ENCODE assay signal across 8 mouse cellular contexts in the genomic region with DNA sequence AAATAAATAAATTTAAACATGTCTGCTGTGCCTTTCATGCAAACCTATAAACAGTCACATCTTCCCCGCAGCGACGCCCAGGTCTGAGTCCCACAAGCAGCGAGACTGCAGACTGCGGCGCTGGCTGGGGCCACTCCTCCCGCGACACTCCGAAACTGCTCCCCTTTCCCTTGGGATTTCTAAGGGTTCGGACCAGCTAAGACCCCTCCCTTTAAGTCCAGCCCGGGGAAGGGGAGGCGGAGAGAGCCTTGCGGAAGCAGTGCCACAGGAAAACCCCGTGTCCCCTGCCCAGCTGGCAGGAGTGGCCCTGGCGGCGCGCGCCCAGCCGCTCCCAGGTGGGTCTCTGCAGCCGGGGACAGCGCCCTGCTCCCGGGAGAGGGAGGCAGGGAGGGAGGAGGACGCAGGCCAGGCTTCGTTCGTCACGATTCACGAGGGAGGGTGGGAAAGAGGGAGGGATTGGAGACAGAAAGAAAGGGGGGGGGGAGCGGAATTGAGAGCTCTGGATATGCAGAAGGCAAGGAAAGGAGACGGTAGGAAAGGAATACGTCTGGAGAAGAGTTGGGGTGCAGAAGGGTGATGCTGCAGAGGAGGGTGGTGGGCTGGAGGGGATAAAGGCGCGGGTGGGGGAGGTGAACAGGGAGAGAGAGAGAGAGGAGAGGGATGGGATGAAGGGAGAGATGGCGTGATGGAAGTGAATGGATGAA. TPM values are rescaled to one million over a fixed set of nuclear protein-coding genes. Genes with fewer than 3 reads are reported as not detected.
DNase-seq lines count a peak whose midpoint lies in the region; ATAC-seq and TF ChIP-seq lines count a peak whose summit lies in the region.

No protein-coding gene starts in this region.

- peak; percentile 64 for DNase-seq in G1E (ENCODE audit: low spot score)
- peak; percentile 79 for DNase-seq in forebrain, embryonic 11.5 days (ENCODE audit: low spot score)
- DNase-seq in kidney, postnatal 14 days = peak; percentile 66
- peak; percentile 65 for DNase-seq in testis, postnatal 14 days (ENCODE audit: low spot score)

- no peak for TF ChIP-seq CTCF in G1E (IDR thresholded peaks at IDR 0.05; ENCODE audit: low read depth, low read length)

- H3K27me3 ChIP-seq in G1E (ENCODE audit: insufficient read depth, low read length) = peaks cover 7% of the 10 kb centered on the region
- no peaks in the 10 kb centered on the region; the same call in 1 of the 2 replicates for H3K27me3 ChIP-seq in forebrain, embryonic 11.5 days (ENCODE audit: control insufficient read depth, insufficient read depth, low read length)
- no peaks in the 10 kb centered on the region for H3K27me3 ChIP-seq in heart, embryonic 16.5 days (ENCODE audit: control insufficient read depth, insufficient read depth, low read length)
- 0 out of 2 replicates have a peak, but pooled peaks cover under 1% of the 10 kb centered on the region for H3K27me3 ChIP-seq in liver, embryonic 16.5 days (ENCODE audit: control insufficient read depth, insufficient read depth, low read depth, low read length)
- H3K27me3 ChIP-seq in neural tube, embryonic 12.5 days (replicated peaks) = no peaks in the 10 kb centered on the region

- peaks cover 22% of the 10 kb centered on the region for H3K4me1 ChIP-seq in G1E (ENCODE audit: insufficient read depth, low read depth, low read length)
- 0 out of 2 replicates have a peak, but pooled peaks cover 2% of the 10 kb centered on the region for H3K4me1 ChIP-seq in brown adipose tissue, adult 24 weeks (ENCODE audit: control insufficient read depth, insufficient read depth, insufficient read length, low read length)
- H3K4me1 ChIP-seq in forebrain, embryonic 11.5 days (replicated peaks; ENCODE audit: control insufficient read depth, insufficient read depth, low read length) = no peaks in the 10 kb centered on the region; the same call in 1 of the 2 replicates
- peaks cover 16% of the 10 kb centered on the region for H3K4me1 ChIP-seq in heart, embryonic 16.5 days (ENCODE audit: control insufficient read depth, insufficient read depth, low read length)
- peaks cover 14% of the 10 kb centered on the region for H3K4me1 ChIP-seq in liver, embryonic 16.5 days (ENCODE audit: control insufficient read depth, low read depth, low read length)
- H3K4me1 ChIP-seq in neural tube, embryonic 12.5 days = peaks cover 6% of the 10 kb centered on the region

- peak overlapping the region; percentile 73 for H3K9ac ChIP-seq in forebrain, embryonic 11.5 days (ENCODE audit: low read length)
- peak overlapping the region; percentile 87 for H3K9ac ChIP-seq in heart, embryonic 16.5 days (ENCODE audit: low read length)
- peak overlapping the region; percentile 64 for H3K9ac ChIP-seq in liver, embryonic 16.5 days (ENCODE audit: low read depth, low read length)
- H3K9ac ChIP-seq in neural tube, embryonic 12.5 days = peak overlapping the region; percentile 85

- under 1% methylated on average over 32 of the region's 33 CpGs for WGBS in forebrain, embryonic 11.5 days
- under 1% methylated on average over 32 of the region's 33 CpGs for WGBS in heart, embryonic 16.5 days
- under 1% methylated on average over 32 of the region's 33 CpGs for WGBS in liver, embryonic 16.5 days (ENCODE audit: insufficient replicate concordance)
- under 1% methylated on average over 33 of the region's 33 CpGs for WGBS in neural tube, embryonic 12.5 days

- H3K4me2 ChIP-seq in forebrain, embryonic 11.5 days (ENCODE audit: low read depth, low read length, severe bottlenecking) = peak overlapping the region; percentile 98
- peak overlapping the region; percentile 85 for H3K4me2 ChIP-seq in heart, embryonic 16.5 days (ENCODE audit: low read depth, low read length)
- H3K4me2 ChIP-seq in liver, embryonic 16.5 days (ENCODE audit: low read depth, low read length) = peak overlapping the region; percentile 94
- peak overlapping the region; percentile 95 for H3K4me2 ChIP-seq in neural tube, embryonic 12.5 days (replicated peaks)

- no peak for ATAC-seq in G1E (ENCODE audit: extremely low read depth, insufficient number of reproducible peaks, low FRiP score, poor library complexity, severe bottlenecking)
- peak; percentile 47 for ATAC-seq in forebrain, embryonic 11.5 days (replicated peaks; ENCODE audit: low FRiP score)
- ATAC-seq in heart, embryonic 16.5 days (replicated peaks; ENCODE audit: extremely low read depth, insufficient read depth, low FRiP score) = peak; percentile 28
- no peak for ATAC-seq in liver, embryonic 16.5 days (ENCODE audit: low read depth)
- peak; percentile 69 for ATAC-seq in neural tube, embryonic 12.5 days (ENCODE audit: low FRiP score, low read depth)

- peaks cover 10% of the 10 kb centered on the region for H3K36me3 ChIP-seq in G1E (replicated peaks)
- H3K36me3 ChIP-seq in forebrain, embryonic 11.5 days (ENCODE audit: control insufficient read depth, insufficient read depth, low read length) = no peaks in the 10 kb centered on the region
- H3K36me3 ChIP-seq in heart, embryonic 16.5 days (ENCODE audit: control insufficient read depth, insufficient read depth) = no peaks in the 10 kb centered on the region
- H3K36me3 ChIP-seq in liver, embryonic 16.5 days (ENCODE audit: control insufficient read depth, insufficient read depth) = no peaks in the 10 kb centered on the region
- H3K36me3 ChIP-seq in neural tube, embryonic 12.5 days = peaks cover 4% of the 10 kb centered on the region; the same call in 1 of the 2 replicates

- H3K27ac ChIP-seq in brown adipose tissue, adult 24 weeks (replicated peaks; ENCODE audit: low read depth, low read length) = peak overlapping the region; percentile 72
- no peak overlapping the region for H3K27ac ChIP-seq in forebrain, embryonic 11.5 days (ENCODE audit: low read depth, low read length)
- H3K27ac ChIP-seq in heart, embryonic 16.5 days (ENCODE audit: low read length) = peak overlapping the region; percentile 88
- H3K27ac ChIP-seq in liver, embryonic 16.5 days (ENCODE audit: low read length) = no peak overlapping the region
- H3K27ac ChIP-seq in neural tube, embryonic 12.5 days = peak overlapping the region; percentile 59

- no peaks in the 10 kb centered on the region for H3K9me3 ChIP-seq in G1E (replicated peaks)
- H3K9me3 ChIP-seq in forebrain, embryonic 11.5 days (ENCODE audit: control insufficient read depth, low read length) = no peaks in the 10 kb centered on the region
- no peaks in the 10 kb centered on the region for H3K9me3 ChIP-seq in heart, embryonic 16.5 days (replicated peaks; ENCODE audit: control insufficient read depth, low read length)
- no peaks in the 10 kb centered on the region for H3K9me3 ChIP-seq in liver, embryonic 16.5 days (replicated peaks; ENCODE audit: control insufficient read depth, low read length)
- no peaks in the 10 kb centered on the region for H3K9me3 ChIP-seq in neural tube, embryonic 12.5 days

- H3K4me3 ChIP-seq in G1E (ENCODE audit: low read depth, low read length) = peak overlapping the region; percentile 85
- H3K4me3 ChIP-seq in brown adipose tissue, adult 24 weeks (ENCODE audit: insufficient read depth, low read depth, low read length) = peak overlapping the region; percentile 96
- H3K4me3 ChIP-seq in forebrain, embryonic 11.5 days (ENCODE audit: low read depth, low read length) = peak overlapping the region; percentile 73
- peak overlapping the region; percentile 77 for H3K4me3 ChIP-seq in heart, embryonic 16.5 days (ENCODE audit: low read length)
- peak overlapping the region; percentile 73 for H3K4me3 ChIP-seq in liver, embryonic 16.5 days (ENCODE audit: low read depth, low read length)
- peak overlapping the region; percentile 77 for H3K4me3 ChIP-seq in neural tube, embryonic 12.5 days

RNA-seq across cellular contexts. Expression of gene Stxbp1, which starts 0.8 kb away (rescaled TPM):
- total RNA-seq in G1E (2014; fragmentation: Nextera tagmentation) (13.7 TPM in 2 replicates), G1E (2017) (2.9 and 3.3 TPM in 2 replicates)
- 4.7 and 6.1 TPM in 2 replicates for polyA plus RNA-seq in G1E (2012)
- 2.8 and 4.0 TPM in 2 replicates for polyA plus RNA-seq in brown adipose tissue, adult 24 weeks (2012; ENCODE audit: insufficient read depth, insufficient read length, missing spikeins)
- 44.0 and 44.6 TPM in 2 replicates for polyA plus RNA-seq in forebrain, embryonic 11.5 days (2014; fragmentation: Nextera tagmentation; extraction: Ambion mirVana)
- polyA plus RNA-seq in heart, embryonic 16.5 days (2015; fragmentation: Nextera tagmentation; extraction: Ambion mirVana) = 28.0 and 29.2 TPM in 2 replicates
- 2.6 and 2.9 TPM in 2 replicates for polyA plus RNA-seq in liver, embryonic 16.5 days (2015; fragmentation: Nextera tagmentation; extraction: Ambion mirVana)
- polyA plus RNA-seq in neural tube, embryonic 12.5 days (2016; fragmentation: Nextera tagmentation; extraction: Ambion mirVana) = 121 and 130 TPM in 2 replicates

RNA-seq across cellular contexts. Expression of gene Fam129b, which starts 29.7 kb away (rescaled TPM):
- total RNA-seq in G1E (2014; fragmentation: Nextera tagmentation) (0.53 and 1.2 TPM in 2 replicates), G1E (2017) (20.2 and 20.7 TPM in 2 replicates)
- polyA plus RNA-seq in G1E (2012) = 1.5 and 1.9 TPM in 2 replicates
- polyA plus RNA-seq in brown adipose tissue, adult 24 weeks (2012; ENCODE audit: insufficient read depth, insufficient read length, missing spikeins) = 4.9 and 5.9 TPM in 2 replicates
- 13.8 and 15.4 TPM in 2 replicates for polyA plus RNA-seq in forebrain, embryonic 11.5 days (2014; fragmentation: Nextera tagmentation; extraction: Ambion mirVana)
- 44.9 and 57.3 TPM in 2 replicates for polyA plus RNA-seq in heart, embryonic 16.5 days (2015; fragmentation: Nextera tagmentation; extraction: Ambion mirVana)
- polyA plus RNA-seq in liver, embryonic 16.5 days (2015; fragmentation: Nextera tagmentation; extraction: Ambion mirVana) = 9.4 and 11.9 TPM in 2 replicates
- polyA plus RNA-seq in neural tube, embryonic 12.5 days (2016; fragmentation: Nextera tagmentation; extraction: Ambion mirVana) = 39.6 and 40.3 TPM in 2 replicates

Comparison
In these comparisons a context has a peak if more than half of its experiments do, and no peak if none do; other contexts are left out.
1. ATAC-seq: peak in forebrain, embryonic 11.5 days (single experiment), heart, embryonic 16.5 days (single experiment) and neural tube, embryonic 12.5 days (single experiment); none in G1E (single experiment) and liver, embryonic 16.5 days (single experiment).
2. H3K27ac ChIP-seq: peak in brown adipose tissue, adult 24 weeks (single experiment), heart, embryonic 16.5 days (single experiment) and neural tube, embryonic 12.5 days (single experiment); none in forebrain, embryonic 11.5 days (single experiment) and liver, embryonic 16.5 days (single experiment).
3. Peak in every context shown above with its lines, with median percentiles within 50 percentile points of each other: DNase-seq, H3K4me3 ChIP-seq, H3K4me2 ChIP-seq and H3K9ac ChIP-seq.